Mouse (Mus musculus): ENCODE data around the gene Wdr63.
A peak's percentile ranks its signal among the peaks of the same experiment; 100 is the strongest.

The Wdr63 gene

GRCm38 (mm10) chr3:146107921-146108571 lies at the start of gene Wdr63:
Gene Wdr63, minus strand, starts transcription at chr3:146108130.
- peak; percentile 81 for DNase-seq (ENCODE audit: extremely low spot score)

GRCm38 (mm10) chr3:146156811-146157210 lies 48.9 kb upstream of the Wdr63 start:
- DNase-seq (ENCODE audit: extremely low spot score) = no peak

GRCm38 (mm10) chr3:146155628-146156576 lies 48.0 kb upstream of the Wdr63 start:
- no peak for DNase-seq (ENCODE audit: extremely low spot score)

- peak; percentile 53 for DNase-seq (ENCODE audit: extremely low spot score)
These were observed 46.1 kb upstream of the Wdr63 start for GRCm38 (mm10) chr3:146153862-146154611.

DNA sequence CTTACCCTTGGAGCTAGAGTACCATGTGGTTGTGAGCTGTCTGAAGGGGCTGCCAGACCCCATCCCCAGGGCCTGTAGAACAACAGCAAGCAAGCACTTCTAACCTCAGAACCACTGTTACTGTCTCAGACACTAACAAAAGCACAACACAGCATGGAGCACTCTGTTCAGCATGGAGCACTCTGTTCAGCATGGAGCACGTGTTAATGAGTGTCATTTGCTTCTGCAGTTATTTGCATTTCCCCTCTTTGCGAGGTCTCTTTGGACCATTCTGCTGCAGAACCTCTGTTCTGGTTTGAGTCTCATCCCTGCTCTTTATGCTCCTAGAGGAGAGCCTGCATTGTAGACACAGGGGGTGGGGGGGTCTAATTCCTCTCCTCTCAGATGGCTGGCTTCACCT lies 45.0 kb upstream of the Wdr63 start:
- no peak for DNase-seq (ENCODE audit: extremely low spot score)

DNA sequence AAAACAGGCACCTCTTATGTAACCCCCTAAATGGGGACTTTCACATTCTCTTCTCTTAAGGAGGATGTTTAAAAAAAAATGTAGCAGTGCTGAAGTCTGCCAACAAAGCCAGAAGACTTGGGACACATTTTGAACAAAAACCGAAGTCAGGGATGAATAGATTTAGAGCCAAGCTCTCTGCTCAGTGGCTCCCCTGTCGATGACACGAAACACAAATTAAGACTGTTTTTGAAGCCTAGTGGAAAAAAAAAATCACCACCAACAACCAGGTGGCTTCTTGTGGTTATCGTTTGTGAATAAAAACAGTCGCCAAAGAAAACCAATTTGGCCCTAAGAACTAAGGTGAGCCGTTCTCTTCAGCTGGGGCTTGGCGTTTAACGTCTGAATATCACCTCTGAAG lies 44.4 kb upstream of the Wdr63 start:
- no peak for DNase-seq (ENCODE audit: extremely low spot score)

DNA sequence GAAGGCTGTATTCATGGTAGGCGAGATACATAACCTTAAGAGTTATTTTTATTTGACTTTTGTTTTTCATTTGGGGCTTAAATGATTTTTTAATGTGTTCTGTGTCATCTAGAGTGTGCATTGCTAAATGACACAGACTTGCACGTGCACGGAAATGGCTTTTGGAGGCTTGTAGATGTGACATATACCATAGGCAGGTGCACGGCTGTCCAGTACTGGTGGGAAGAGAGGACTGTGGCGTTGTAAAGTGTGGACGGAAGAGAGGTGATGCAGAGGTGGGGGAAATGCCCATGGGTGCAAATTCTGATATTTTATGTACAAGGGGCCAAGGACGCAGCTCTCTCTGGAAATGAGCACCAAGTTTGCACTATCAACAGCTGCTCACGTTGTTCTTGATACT lies 43.8 kb upstream of the Wdr63 start:
- no peak for DNase-seq (ENCODE audit: extremely low spot score)

DNA sequence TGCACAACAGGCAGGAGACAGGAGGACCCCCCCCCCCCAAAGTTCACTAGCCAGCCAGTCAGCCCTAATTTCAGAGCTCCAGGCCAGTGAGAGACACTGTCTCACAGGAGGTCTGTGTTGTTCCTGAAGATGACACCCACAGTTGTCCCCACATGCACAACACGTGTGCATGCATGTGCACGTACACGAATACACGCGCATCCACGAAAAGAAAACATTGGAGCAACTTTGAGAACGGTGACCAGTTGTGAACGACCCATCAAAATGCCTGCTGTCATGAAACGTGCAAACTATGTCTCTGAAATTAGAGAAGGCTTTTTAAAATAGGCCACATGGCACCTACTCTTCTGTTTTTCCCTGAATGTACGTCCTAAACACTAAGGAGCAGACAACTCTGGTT lies 43.4 kb upstream of the Wdr63 start:
- DNase-seq (ENCODE audit: extremely low spot score) = no peak

DNA sequence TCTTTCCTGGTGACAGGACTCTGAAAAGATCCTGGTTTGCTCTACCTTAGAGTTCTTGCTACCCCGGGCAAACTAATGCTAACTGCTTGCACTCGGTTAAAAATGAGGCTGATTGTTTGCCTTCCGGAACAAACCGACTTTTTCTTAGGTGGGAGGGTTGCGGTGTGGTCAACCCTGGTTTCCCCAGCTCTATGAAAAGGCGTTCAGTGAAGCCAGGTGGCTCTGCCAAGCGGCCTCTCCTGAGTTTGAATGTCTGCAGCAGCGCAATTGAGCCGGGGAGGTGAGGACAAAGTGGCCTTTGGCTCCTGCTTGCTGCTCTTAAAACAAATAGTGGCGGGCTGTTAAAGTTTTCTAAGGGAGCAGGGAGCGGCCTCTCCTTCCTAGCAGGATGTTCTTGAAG lies 42.6 kb upstream of the Wdr63 start:
- peak; percentile 20 for DNase-seq (ENCODE audit: extremely low spot score)

DNA sequence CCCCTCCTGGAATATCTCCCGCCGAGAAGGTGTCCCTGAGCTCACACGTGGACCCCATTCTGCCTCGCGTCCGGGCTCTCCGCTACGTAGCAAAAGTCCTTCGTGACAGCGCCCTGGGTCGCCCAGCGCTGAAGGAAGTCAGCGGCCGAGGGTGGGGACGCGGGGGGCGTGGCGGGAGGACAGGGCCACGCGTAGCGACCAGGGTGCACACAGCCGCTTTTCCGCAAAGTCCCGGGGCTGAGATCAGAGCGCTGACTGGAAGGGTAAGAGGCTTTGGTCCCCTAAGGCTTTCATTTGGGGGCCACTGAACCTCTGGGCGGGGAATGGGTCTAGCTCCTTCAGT lies 42.1 kb upstream of the Wdr63 start:
- DNase-seq (ENCODE audit: extremely low spot score) = no peak

DNA sequence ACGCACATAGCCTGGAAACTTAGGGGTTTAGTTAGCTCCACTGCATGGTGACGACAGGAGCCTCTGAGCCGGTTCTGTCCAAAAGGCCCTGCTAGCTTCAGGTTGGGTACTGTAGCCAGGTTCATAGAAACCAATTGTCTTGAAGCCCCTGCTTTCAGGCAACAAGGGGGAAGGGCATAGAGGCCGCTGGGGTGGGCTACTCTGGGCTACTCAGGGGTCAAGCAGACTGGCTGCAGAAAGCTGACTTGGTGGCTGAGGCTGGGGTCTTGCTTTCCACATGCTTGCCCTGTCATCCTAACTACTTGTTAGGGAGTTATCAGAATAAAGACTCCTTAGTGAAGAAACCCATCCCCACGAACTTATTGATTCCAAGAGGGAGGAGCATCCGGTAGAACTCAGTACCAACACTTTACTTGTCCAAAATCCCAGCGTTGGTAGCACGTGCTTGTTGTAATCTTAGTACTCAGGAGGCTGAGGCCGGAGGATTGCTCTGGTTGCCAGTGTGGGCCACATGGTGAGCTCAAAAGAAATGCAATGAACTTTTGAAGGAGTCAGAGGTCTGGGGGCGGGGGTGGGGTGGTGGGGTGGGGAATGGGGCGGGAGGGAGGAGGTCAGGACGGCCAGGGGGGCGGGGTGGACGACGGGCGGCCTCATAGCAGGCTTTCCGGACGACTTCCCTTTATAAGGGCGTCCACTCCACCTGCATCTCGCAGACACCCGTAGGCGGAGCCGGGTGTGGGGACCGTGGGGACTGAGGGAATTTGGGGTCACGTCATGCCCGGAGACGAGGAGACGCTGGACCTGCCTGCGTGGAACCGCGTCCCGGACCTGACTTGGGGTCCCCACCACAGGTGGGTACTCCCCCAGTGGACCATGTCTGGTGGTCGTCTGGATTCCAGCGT lies 41.5 kb upstream of the Wdr63 start, which contains the start of gene Mcoln2:
Gene Mcoln2, plus strand, starts transcription at position 678 of the 902 bp plus-strand sequence.
- DNase-seq (ENCODE audit: extremely low spot score) = peak; percentile 20

- DNase-seq (ENCODE audit: extremely low spot score) = no peak
These were observed 38.2 kb upstream of the Wdr63 start for GRCm38 (mm10) chr3:146146131-146146530.

GRCm38 (mm10) chr3:146145501-146145900 lies 37.6 kb upstream of the Wdr63 start:
- DNase-seq (ENCODE audit: extremely low spot score) = no peak

GRCm38 (mm10) chr3:146142523-146142922 lies 34.6 kb upstream of the Wdr63 start:
- DNase-seq (ENCODE audit: extremely low spot score) = no peak

DNA sequence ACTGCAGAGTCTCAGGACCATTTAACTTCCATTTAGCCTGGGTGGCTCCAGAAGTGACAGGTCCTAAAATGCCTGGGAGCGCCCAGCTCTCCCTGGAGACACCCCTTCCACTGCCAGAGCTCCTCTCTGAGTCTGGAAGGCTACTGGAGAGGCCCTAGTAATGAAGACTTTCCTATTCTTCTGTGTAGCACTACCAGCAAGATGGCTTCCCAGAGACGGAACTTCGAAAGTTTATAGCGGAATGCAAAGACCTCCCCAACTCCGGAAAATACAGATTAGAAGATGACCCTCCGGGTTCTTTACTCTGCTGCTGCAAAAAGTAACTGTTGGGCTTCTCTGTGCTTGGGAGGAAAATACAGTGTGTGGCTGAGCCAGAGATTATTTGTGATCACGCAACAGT lies 32.3 kb upstream of the Wdr63 start:
- DNase-seq (ENCODE audit: extremely low spot score) = no peak

GRCm38 (mm10) chr3:146136422-146136821 lies 28.5 kb upstream of the Wdr63 start:
- no peak for DNase-seq (ENCODE audit: extremely low spot score)

GRCm38 (mm10) chr3:146135417-146135816 lies 27.5 kb upstream of the Wdr63 start:
- DNase-seq (ENCODE audit: extremely low spot score) = no peak

DNA sequence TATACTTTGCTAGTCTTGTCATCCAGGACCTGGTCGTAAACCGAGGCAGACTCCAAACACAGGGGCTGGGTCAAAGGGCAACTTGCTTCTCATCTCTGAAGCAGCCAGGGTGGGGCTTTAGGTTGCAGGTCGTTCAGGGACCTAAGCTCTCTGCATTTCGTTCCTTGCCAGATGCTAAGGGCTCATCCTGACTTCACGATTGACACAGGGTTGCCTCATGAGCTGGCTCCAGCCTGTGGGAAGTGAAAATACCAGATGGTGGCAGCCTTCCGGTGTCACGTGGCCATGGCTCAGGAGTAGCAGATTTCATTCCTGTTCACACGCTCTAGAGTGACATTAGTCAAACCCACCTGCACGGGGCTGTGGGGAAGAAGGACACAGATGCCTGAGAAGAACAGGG lies 26.9 kb upstream of the Wdr63 start:
- no peak for DNase-seq (ENCODE audit: extremely low spot score)

DNA sequence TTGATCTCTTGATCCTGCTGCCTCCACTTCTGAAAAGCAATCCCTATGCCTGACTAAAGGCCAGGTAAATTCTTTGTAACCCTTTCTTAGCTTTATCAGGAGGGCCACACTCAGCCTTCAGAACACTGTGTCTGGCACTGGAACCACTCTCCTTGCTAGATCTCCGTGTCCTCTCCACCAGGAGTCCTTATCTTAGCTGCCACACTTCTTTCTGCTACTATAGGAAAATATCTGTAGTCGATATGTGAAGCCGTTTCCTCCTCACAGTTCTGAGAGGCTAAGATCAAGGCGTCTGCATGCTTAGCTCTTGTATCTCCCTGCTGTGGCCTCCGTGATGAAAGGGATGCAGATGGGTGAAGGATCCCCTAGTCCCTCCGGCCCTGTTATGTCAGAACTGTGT lies 19.3 kb upstream of the Wdr63 start:
- no peak for DNase-seq (ENCODE audit: extremely low spot score)

DNA sequence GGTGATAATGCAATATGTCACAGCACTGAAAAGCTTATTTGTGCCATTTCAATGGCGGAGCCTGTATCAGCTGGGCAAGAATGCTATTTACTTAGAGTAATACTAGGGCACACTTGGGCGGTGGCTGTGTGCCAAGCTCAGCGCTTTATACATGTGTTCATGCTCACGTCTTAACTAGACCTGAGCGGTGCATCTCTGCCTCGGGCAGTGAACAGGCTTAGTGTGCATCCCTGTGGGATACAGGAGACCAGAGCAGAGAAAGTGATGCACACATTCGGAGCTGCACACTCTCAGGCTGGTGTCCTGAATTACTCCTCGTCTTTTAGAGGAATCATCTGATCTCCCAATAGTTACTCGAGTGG lies 15.5 kb upstream of the Wdr63 start:
- no peak for DNase-seq (ENCODE audit: extremely low spot score)

GRCm38 (mm10) chr3:146122807-146123463 lies 15.0 kb upstream of the Wdr63 start:
- DNase-seq (ENCODE audit: extremely low spot score) = no peak
